Mouse (Mus musculus) C2C12 (cell line): Measurements from ENCODE around the gene Sh3tc1.

Experiments
- CEBPB ChIP-seq: IDR thresholded peaks from one replicate; pipeline ENCODE4 v1.6.1; 2011; ENCODE audit warnings: low read depth, mild to moderate bottlenecking, control low read depth, moderate library complexity
- CTCF ChIP-seq: IDR thresholded peaks from one replicate; pipeline ENCODE4 v1.5.1; 2011; ENCODE audit not compliant: control insufficient read depth, insufficient read depth, insufficient read length
- FOSL1 ChIP-seq: IDR thresholded peaks from one replicate; pipeline ENCODE4 v1.8.0; 2011; ENCODE audit warnings: mild to moderate bottlenecking, low read length; ENCODE audit not compliant: poor library complexity, insufficient read depth, severe bottlenecking
- MAX ChIP-seq: IDR thresholded peaks from one replicate; pipeline ENCODE4 v1.6.1; 2011; ENCODE audit warnings: mild to moderate bottlenecking, control low read depth
- MYOD1 ChIP-seq: IDR thresholded peaks from one replicate; pipeline ENCODE4 v1.6.1; 2011; ENCODE audit warnings: low read depth; ENCODE audit not compliant: control insufficient read depth, insufficient read length
- MYOG ChIP-seq: IDR thresholded peaks from one replicate; pipeline ENCODE4 v1.6.1; 2011; ENCODE audit not compliant: control insufficient read depth, insufficient read length; ENCODE audit errors: extremely low read depth
- USF1 ChIP-seq: IDR thresholded peaks from one replicate; pipeline ENCODE4 v1.6.1; 2011; ENCODE audit warnings: low read depth, mild to moderate bottlenecking, control low read depth, moderate library complexity

DNA sequence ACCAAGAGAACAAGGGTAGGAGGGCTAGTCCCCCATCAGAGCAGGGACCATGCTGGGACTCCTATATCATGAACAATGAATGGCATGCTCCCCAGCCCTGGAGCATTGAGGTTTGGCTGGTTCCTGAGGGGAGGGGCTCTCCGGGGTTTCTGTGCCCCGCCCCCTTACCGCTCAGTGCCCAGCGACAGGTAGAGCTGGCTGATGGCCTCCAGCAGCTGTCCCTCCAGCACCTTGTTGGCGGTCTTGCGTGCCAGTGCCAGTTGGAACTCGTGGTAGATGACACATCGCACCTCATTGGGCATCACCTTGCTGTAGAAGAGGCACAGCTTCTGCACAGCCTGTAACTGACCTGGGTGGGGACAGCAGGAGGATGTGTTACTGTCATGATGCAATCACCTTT lies 36.6 kb downstream of the Sh3tc1 start:
- TF ChIP-seq CEBPB (no peak), CTCF (no peak), USF1 (no peak), MAX (no peak), MYOG (no peak), MYOD1 (no peak), FOSL1 (no peak)
